Mouse (Mus musculus) embryonic facial prominence, embryonic 10.5 days (tissue): ENCODE measurements around the gene Trpm4. TPM values are rescaled to one million over a fixed set of nuclear protein-coding genes. Genes with fewer than 3 reads are reported as not detected.
A peak's percentile ranks its signal among the peaks of the same experiment; 100 is the strongest.

Experiments used
- DNase-seq: peaks from one replicate; pipeline ENCODE4 v3.0.0-alpha.2; 2017; ENCODE audit warnings: low spot score
- H3K27ac ChIP-seq: fragments of 300-500 bp; sonication (generic); replicated peaks from 2 replicates; pipeline ENCODE4 v1.5.1; 2016; ENCODE audit warnings: mild to moderate bottlenecking
- H3K27me3 ChIP-seq: fragments of 300-500 bp; sonication (generic); replicated peaks from 2 replicates; pipeline ENCODE4 v1.6.1; 2016; ENCODE audit warnings: low read depth, mild to moderate bottlenecking; ENCODE audit not compliant: poor library complexity, severe bottlenecking
- H3K36me3 ChIP-seq: fragments of 300-500 bp; sonication (generic); replicated peaks from 2 replicates; pipeline ENCODE4 v1.6.1; 2016; ENCODE audit warnings: mild to moderate bottlenecking, moderate library complexity
- H3K4me1 ChIP-seq: fragments of 300-500 bp; sonication (generic); 2 replicates; pipeline ENCODE4 v1.6.1; 2016
- H3K4me3 ChIP-seq: fragments of 300-500 bp; sonication (generic); 2 replicates; pipeline ENCODE4 v1.5.1; 2016; ENCODE audit warnings: mild to moderate bottlenecking, moderate library complexity
- H3K9me3 ChIP-seq: fragments of 300-500 bp; sonication (generic); 2 replicates; pipeline ENCODE4 v1.6.1; 2016; ENCODE audit warnings: mild to moderate bottlenecking
- WGBS: fragments of 180-500 bp; shearing (Covaris S2); methylation state at CpG from one replicate; pipeline ENCODE4 v1.1.7; 2016; 5-methylcytosine and 5-hydroxymethylcytosine counted together
- polyA plus RNA-seq: library from polyadenylated mRNA; unstranded; fragments of >200 nt; fragmentation: Nextera tagmentation; extraction: Ambion mirVana; gene quantifications from 2 replicates; pipeline ENCODE4 v1.2.1, GENCODE M21; 2016

The Trpm4 gene
- polyA plus RNA-seq, 1 experiment from 2014 or later, result 11.3 TPM

- DNase-seq, result no peak
- no peak overlapping the region for H3K27ac ChIP-seq
- H3K4me1 ChIP-seq, result no peaks in the 10 kb centered on the region
- peaks cover 37% of the 10 kb centered on the region for H3K36me3 ChIP-seq
- no peaks in the 10 kb centered on the region for H3K27me3 ChIP-seq
- WGBS, result 87% methylated on average over 4 of the region's 4 CpGs
- H3K9me3 ChIP-seq, result peaks cover 2% of the 10 kb centered on the region; the same call in 1 of the 2 replicates
- H3K4me3 ChIP-seq, result no peak overlapping the region
Observed at GRCm38 (mm10) chr7:45322245-45322644, 11.3 kb downstream of the Trpm4 start.

DNA sequence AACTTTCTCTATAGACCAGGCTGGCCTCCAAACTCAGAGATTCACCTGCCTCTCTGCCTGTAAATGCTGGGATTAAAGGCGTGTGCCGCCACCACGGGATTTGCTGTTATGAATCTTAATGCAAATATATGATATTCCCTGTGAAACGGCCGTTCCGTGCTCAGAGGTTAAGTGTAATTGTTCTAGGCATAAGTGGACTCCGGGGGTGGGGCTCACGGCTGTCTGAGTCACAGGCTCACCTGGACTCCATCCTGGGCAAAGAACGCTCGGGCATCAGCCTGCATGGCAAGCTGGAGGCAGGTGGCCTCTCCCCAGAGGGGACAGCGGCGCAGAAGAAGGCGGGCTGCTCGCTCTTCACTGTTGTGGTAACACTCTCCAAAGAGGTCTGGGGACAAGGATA lies 17.0 kb downstream of the Trpm4 start:
- peaks cover 11% of the 10 kb centered on the region; the same call in 1 of the 2 replicates for H3K36me3 ChIP-seq
- H3K4me1 ChIP-seq, result peaks cover 23% of the 10 kb centered on the region
- WGBS, result 90% methylated on average over 14 of the region's 14 CpGs
- no peak overlapping the region for H3K27ac ChIP-seq
- H3K27me3 ChIP-seq, result no peaks in the 10 kb centered on the region
- no peak overlapping the region for H3K4me3 ChIP-seq
- H3K9me3 ChIP-seq, result no peaks in the 10 kb centered on the region
- DNase-seq, result no peak

GRCm38 (mm10) chr7:45315182-45315701 lies 18.3 kb downstream of the Trpm4 start:
- no peak overlapping the region for H3K4me3 ChIP-seq
- no peak for DNase-seq
- no peaks in the 10 kb centered on the region for H3K27me3 ChIP-seq
- 87% methylated on average over 10 of the region's 10 CpGs for WGBS
- peaks cover 11% of the 10 kb centered on the region; the same call in 1 of the 2 replicates for H3K36me3 ChIP-seq
- H3K4me1 ChIP-seq, result peaks cover 23% of the 10 kb centered on the region
- H3K27ac ChIP-seq, result no peak overlapping the region
- H3K9me3 ChIP-seq, result no peaks in the 10 kb centered on the region

DNA sequence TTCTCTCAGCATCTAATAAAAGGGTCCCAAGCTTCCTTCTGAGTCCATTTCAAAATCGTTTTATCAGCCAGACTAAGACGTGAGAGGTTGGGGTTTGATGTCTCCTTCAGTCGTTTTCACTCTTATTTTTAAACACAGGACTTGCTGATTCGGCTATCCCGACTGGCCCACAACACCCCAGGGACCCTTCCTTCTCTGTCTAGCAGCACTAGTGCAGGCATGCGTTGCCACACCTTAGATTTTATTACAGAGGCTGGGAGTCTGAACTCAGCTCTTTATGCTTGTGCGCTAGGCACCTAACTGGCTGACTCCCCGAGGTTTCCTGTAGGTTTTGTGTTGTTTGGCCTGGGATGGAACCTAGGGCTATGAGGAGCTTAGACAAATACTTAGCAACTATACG lies 20.1 kb downstream of the Trpm4 start:
- Histone ChIP-seq H3K27me3 (no peaks in the 10 kb centered on the region), H3K4me1 (peaks cover 34% of the 10 kb centered on the region), H3K9me3 (no peaks in the 10 kb centered on the region), H3K27ac (no peak overlapping the region; the same call in 1 of the 2 replicates), H3K4me3 (no peak overlapping the region), H3K36me3 (peaks cover 7% of the 10 kb centered on the region; the same call in 1 of the 2 replicates)
- DNase-seq, result no peak
- WGBS, result 49% methylated on average over 9 of the region's 9 CpGs

- no peak overlapping the region for H3K4me3 ChIP-seq
- H3K27ac ChIP-seq, result no peak overlapping the region; the same call in 1 of the 2 replicates
- peaks cover 35% of the 10 kb centered on the region for H3K4me1 ChIP-seq
- H3K36me3 ChIP-seq, result peaks cover 7% of the 10 kb centered on the region; the same call in 1 of the 2 replicates
- no peak for DNase-seq
- no peaks in the 10 kb centered on the region for H3K27me3 ChIP-seq
- WGBS, result 26% methylated on average over 10 of the region's 10 CpGs
- no peaks in the 10 kb centered on the region for H3K9me3 ChIP-seq
Observed at GRCm38 (mm10) chr7:45312686-45313453, 20.7 kb downstream of the Trpm4 start.

- Histone ChIP-seq H3K9me3 (no peaks in the 10 kb centered on the region), H3K4me3 (no peak overlapping the region), H3K27me3 (no peaks in the 10 kb centered on the region), H3K36me3 (peaks cover 6% of the 10 kb centered on the region; the same call in 1 of the 2 replicates), H3K27ac (no peak overlapping the region), H3K4me1 (peaks cover 35% of the 10 kb centered on the region)
- no peak for DNase-seq
- 58% methylated on average over 8 of the region's 8 CpGs for WGBS
Observed at GRCm38 (mm10) chr7:45312023-45312422, 21.6 kb downstream of the Trpm4 start.

GRCm38 (mm10) chr7:45309455-45309854 lies 24.1 kb downstream of the Trpm4 start:
- H3K27ac ChIP-seq, result peak overlapping the region; percentile 16; the same call in 1 of the 2 replicates
- DNase-seq, result peak; percentile 76
- peaks cover 5% of the 10 kb centered on the region; the same call in 1 of the 2 replicates for H3K27me3 ChIP-seq
- peaks cover 47% of the 10 kb centered on the region for H3K4me1 ChIP-seq
- H3K4me3 ChIP-seq, result no peak overlapping the region
- WGBS, result 14% methylated on average over 9 of the region's 9 CpGs
- H3K9me3 ChIP-seq, result no peaks in the 10 kb centered on the region
- no peaks in the 10 kb centered on the region for H3K36me3 ChIP-seq

GRCm38 (mm10) chr7:45308551-45309240 lies 24.9 kb downstream of the Trpm4 start:
- H3K4me1 ChIP-seq, result peaks cover 46% of the 10 kb centered on the region
- H3K27ac ChIP-seq, result peak overlapping the region; percentile 16; the same call in 1 of the 2 replicates

GRCm38 (mm10) chr7:45305275-45305674 lies 28.3 kb downstream of the Trpm4 start:
- WGBS, result 2% methylated on average over 17 of the region's 17 CpGs
- Histone ChIP-seq H3K27me3 (peaks cover 14% of the 10 kb centered on the region), H3K27ac (0 out of 2 replicates have a peak overlapping the region, but pooled peaks have one; percentile 40), H3K36me3 (peaks cover 8% of the 10 kb centered on the region; the same call in 1 of the 2 replicates), H3K9me3 (no peaks in the 10 kb centered on the region), H3K4me3 (peak overlapping the region; percentile 49), H3K4me1 (peaks cover 26% of the 10 kb centered on the region)
- peak; percentile 84 for DNase-seq

More at GRCm38 (mm10) chr7:45308551-45309240, 24.9 kb downstream of the Trpm4 start:
- H3K9me3 ChIP-seq, result no peaks in the 10 kb centered on the region
- H3K4me3 ChIP-seq, result peak overlapping the region; percentile 16; the same call in 1 of the 2 replicates
- 70% methylated on average over 15 of the region's 15 CpGs for WGBS
- no peak for DNase-seq
- H3K27me3 ChIP-seq, result peaks cover 12% of the 10 kb centered on the region; the same call in 1 of the 2 replicates
- H3K36me3 ChIP-seq, result peaks cover 1% of the 10 kb centered on the region; the same call in 1 of the 2 replicates

DNA sequence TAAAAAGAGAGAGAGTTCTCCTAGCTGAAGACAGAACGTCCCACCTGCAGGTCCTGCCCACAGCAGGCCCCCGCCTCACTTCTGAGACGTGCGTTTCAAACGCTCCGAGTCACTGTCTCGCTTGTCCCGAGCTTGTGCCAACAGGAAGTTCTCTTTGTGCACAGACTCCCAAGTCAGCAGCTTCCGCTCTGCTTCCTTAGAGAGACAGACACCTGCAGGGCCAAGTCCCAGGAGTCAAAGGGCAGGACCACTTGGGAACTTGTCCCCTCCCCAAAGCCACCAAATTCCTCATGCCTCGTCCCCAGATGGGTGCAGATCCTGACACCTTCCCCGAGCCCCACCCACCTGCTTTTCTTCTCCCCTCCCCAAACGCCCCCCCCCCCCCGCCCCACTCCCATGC lies 28.7 kb downstream of the Trpm4 start:
- no peak for DNase-seq
- WGBS, result 15% methylated on average over 13 of the region's 13 CpGs
- Histone ChIP-seq H3K4me3 (peak overlapping the region; percentile 49), H3K9me3 (no peaks in the 10 kb centered on the region), H3K4me1 (peaks cover 26% of the 10 kb centered on the region), H3K27ac (0 out of 2 replicates have a peak overlapping the region, but pooled peaks have one; percentile 40), H3K36me3 (peaks cover 8% of the 10 kb centered on the region; the same call in 1 of the 2 replicates), H3K27me3 (peaks cover 14% of the 10 kb centered on the region)

- 85% methylated on average over 8 of the region's 8 CpGs for WGBS
- peaks cover 14% of the 10 kb centered on the region for H3K27me3 ChIP-seq
- peaks cover 14% of the 10 kb centered on the region for H3K4me1 ChIP-seq
- no peak overlapping the region for H3K27ac ChIP-seq
- no peak for DNase-seq
- H3K4me3 ChIP-seq, result no peak overlapping the region
- no peaks in the 10 kb centered on the region for H3K9me3 ChIP-seq
- H3K36me3 ChIP-seq, result peaks cover 8% of the 10 kb centered on the region; the same call in 1 of the 2 replicates
Observed at GRCm38 (mm10) chr7:45302626-45303025, 31.0 kb downstream of the Trpm4 start.

- WGBS, result 18% methylated on average over 6 of the region's 6 CpGs
- Histone ChIP-seq H3K36me3 (peaks cover 8% of the 10 kb centered on the region; the same call in 1 of the 2 replicates), H3K9me3 (no peaks in the 10 kb centered on the region), H3K4me3 (no peak overlapping the region), H3K4me1 (peaks cover 10% of the 10 kb centered on the region), H3K27ac (no peak overlapping the region), H3K27me3 (peaks cover 14% of the 10 kb centered on the region)
- DNase-seq, result peak; percentile 61
Observed at GRCm38 (mm10) chr7:45300270-45300669, 33.3 kb downstream of the Trpm4 start.
